Comparison of ENCODE assay signal across 9 mouse cellular contexts in the genomic region with DNA sequence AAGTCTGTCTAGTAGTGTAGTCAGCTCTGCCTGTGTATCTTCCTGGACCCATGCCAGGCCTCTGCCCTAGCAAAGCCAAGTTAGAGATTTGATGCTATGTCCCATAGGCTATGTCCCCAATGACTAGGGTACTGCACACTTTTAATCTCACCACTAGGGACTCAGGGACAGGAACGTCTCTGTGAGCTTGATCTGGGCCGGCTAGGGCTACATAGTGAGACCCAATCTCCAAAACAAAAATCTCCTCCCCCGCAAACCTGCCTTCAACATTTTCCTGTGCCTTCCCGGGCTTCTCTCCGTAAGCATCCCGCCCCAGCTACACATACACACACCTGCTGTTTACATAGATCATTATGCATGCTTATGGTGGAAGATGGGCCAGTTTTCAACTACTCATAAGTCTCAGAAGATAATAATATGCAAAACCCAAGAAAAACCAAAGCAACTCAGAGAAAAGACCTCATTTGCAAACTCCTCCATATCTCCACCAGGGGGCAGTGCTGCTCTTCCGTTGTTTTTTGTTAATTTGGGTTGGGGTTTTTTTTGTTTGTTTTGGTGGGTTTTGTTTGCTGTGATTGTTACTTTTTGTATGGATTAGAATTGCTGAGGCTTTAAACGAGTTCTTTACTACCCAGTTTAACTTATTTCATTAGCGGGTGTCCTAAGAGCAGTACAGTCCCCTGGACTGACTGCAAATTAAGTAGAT. TPM values are rescaled to one million over a fixed set of nuclear protein-coding genes. Genes with fewer than 3 reads are reported as not detected.
DNase-seq lines count a peak whose midpoint lies in the region; ATAC-seq and TF ChIP-seq lines count a peak whose summit lies in the region.
"Had no signal": no experiment of that assay in that cellular context is flagged by ENCODE, and none has a peak within 500 bp of the region (broad histone marks: within the 10 kb centered on the region; RNA-seq: fewer than 3 reads in every experiment).

No protein-coding gene starts in this region.

- no peak overlapping the region for H3K27ac ChIP-seq in heart, embryonic 11.5 days (ENCODE audit: low read depth, low read length)
- no peak overlapping the region for H3K27ac ChIP-seq in spleen, adult 2 months (ENCODE audit: insufficient read depth, low read length)
- H3K27ac ChIP-seq in forebrain, embryonic 12.5 days: no peak overlapping the region
- H3K27ac ChIP-seq: limb, embryonic 15.5 days had no signal

- no peaks in the 10 kb centered on the region for H3K27me3 ChIP-seq in heart, embryonic 11.5 days (ENCODE audit: control insufficient read depth, insufficient read depth, low read length)
- H3K27me3 ChIP-seq in spleen, adult 2 months (ENCODE audit: control insufficient read depth, insufficient read depth, low read length): no peaks in the 10 kb centered on the region
- peaks cover 35% of the 10 kb centered on the region for H3K27me3 ChIP-seq in forebrain, embryonic 12.5 days
- H3K27me3 ChIP-seq: limb, embryonic 15.5 days had no signal

- WGBS in heart, embryonic 11.5 days (ENCODE audit: insufficient replicate concordance): 26% methylated on average over 9 of the region's 9 CpGs
- 32% methylated on average over 9 of the region's 9 CpGs for WGBS in spleen, adult 2 months
- WGBS in forebrain, embryonic 12.5 days: 27% methylated on average over 9 of the region's 9 CpGs

- H3K4me1 ChIP-seq in heart, embryonic 11.5 days (ENCODE audit: control insufficient read depth, insufficient read depth, low read length): no peaks in the 10 kb centered on the region; the same call in 1 of the 2 replicates
- no peaks in the 10 kb centered on the region for H3K4me1 ChIP-seq in spleen, adult 2 months (ENCODE audit: control insufficient read depth, insufficient read depth, insufficient read length)
- H3K4me1 ChIP-seq in forebrain, embryonic 12.5 days: peaks cover 11% of the 10 kb centered on the region

- no peak for TF ChIP-seq POLR2A in spleen, adult 2 months (IDR thresholded peaks at IDR 0.05; ENCODE audit: low read depth, low read length)

- peak; percentile 50; the same call in 1 of the 2 replicates for TF ChIP-seq CTCF in spleen, adult 2 months (IDR thresholded peaks at IDR 0.05; ENCODE audit: extremely low read depth, insufficient read depth, insufficient read length, insufficient replicate concordance)

- no peaks in the 10 kb centered on the region for H3K36me3 ChIP-seq in heart, embryonic 11.5 days (ENCODE audit: control insufficient read depth, insufficient read depth, low read length)
- no peaks in the 10 kb centered on the region for H3K36me3 ChIP-seq in spleen, adult 2 months (ENCODE audit: control insufficient read depth, insufficient read depth, low read length)
- no peaks in the 10 kb centered on the region for H3K36me3 ChIP-seq in forebrain, embryonic 12.5 days (replicated peaks)

- H3K9ac ChIP-seq in heart, embryonic 11.5 days (ENCODE audit: low read depth, low read length): no peak overlapping the region
- no peak overlapping the region for H3K9ac ChIP-seq in forebrain, embryonic 12.5 days
- H3K9ac ChIP-seq: limb, embryonic 15.5 days had no signal

- H3K4me3 ChIP-seq in heart, embryonic 11.5 days (ENCODE audit: low read depth, low read length): no peak overlapping the region
- no peak overlapping the region for H3K4me3 ChIP-seq in spleen, adult 2 months (ENCODE audit: extremely low read depth, insufficient read depth, insufficient read length)
- H3K4me3 ChIP-seq in forebrain, embryonic 12.5 days (replicated peaks): no peak overlapping the region
- H3K4me3 ChIP-seq: limb, embryonic 15.5 days had no signal

- ATAC-seq in heart, embryonic 11.5 days (replicated peaks; ENCODE audit: insufficient number of reproducible peaks, low FRiP score, low TSS enrichment): 0 out of 2 replicates have a peak, but pooled peaks have one; percentile 10
- ATAC-seq in forebrain, embryonic 12.5 days (ENCODE audit: low FRiP score): peak; percentile 61

- DNase-seq in heart, adult 8-10 months (ENCODE audit: low spot score): no peak
- DNase-seq in spleen, adult 2 months (ENCODE audit: low read depth in 1 of 2, low spot score in 2 of 2): no peak
- DNase-seq in spleen, postnatal 10 days (ENCODE audit: low spot score in 2 of 2): no peak
- DNase-seq in mesoderm, embryonic 11.5 days (ENCODE audit: low read depth, low spot score): peak; percentile 53
- DNase-seq in natural killer cell, adult 2 months (ENCODE audit: low spot score in 2 of 2): no peak
- no peak for DNase-seq in lung, postnatal 36 days

- no peak overlapping the region for H3K4me2 ChIP-seq in heart, embryonic 11.5 days
- H3K4me2 ChIP-seq in forebrain, embryonic 12.5 days: no peak overlapping the region
- H3K4me2 ChIP-seq: limb, embryonic 15.5 days had no signal

- H3K9me3 ChIP-seq in heart, embryonic 11.5 days (replicated peaks; ENCODE audit: control insufficient read depth, low read length): no peaks in the 10 kb centered on the region
- no peaks in the 10 kb centered on the region for H3K9me3 ChIP-seq in forebrain, embryonic 12.5 days
- H3K9me3 ChIP-seq: limb, embryonic 15.5 days had no signal

RNA-seq across cellular contexts. Expression of a gene that starts 54.7 kb away (rescaled TPM):
- polyA plus RNA-seq in heart, embryonic 11.5 days (2014; fragmentation: Nextera tagmentation; extraction: Ambion mirVana): 34.6 and 37.7 TPM in 2 replicates
- total RNA-seq in heart, adult 8-10 months (2022): 1 to 10 TPM; 5.5 to 6.7 (median 5.7) TPM
- 14.2 and 15.7 TPM in 2 replicates for polyA plus RNA-seq in spleen, adult 2 months (2012; rRNA removed)
- polyA plus RNA-seq in forebrain, embryonic 12.5 days (2016; fragmentation: Nextera tagmentation; extraction: Ambion mirVana): 136 and 143 TPM in 2 replicates

RNA-seq across cellular contexts. Expression of a gene that starts 55.0 kb away (rescaled TPM):
- 201 and 211 TPM in 2 replicates for polyA plus RNA-seq in heart, embryonic 11.5 days (2014; fragmentation: Nextera tagmentation; extraction: Ambion mirVana)
- 10 to 100 TPM; 19.1 to 25.0 (median 19.2) TPM for total RNA-seq in heart, adult 8-10 months (2022)
- 175 and 255 TPM in 2 replicates for polyA plus RNA-seq in spleen, adult 2 months (2012; rRNA removed)
- 299 and 325 TPM in 2 replicates for polyA plus RNA-seq in forebrain, embryonic 12.5 days (2016; fragmentation: Nextera tagmentation; extraction: Ambion mirVana)
